Mouse (Mus musculus) hindbrain, embryonic 14.5 days (tissue): ENCODE measurements around the gene Vps33b. TPM values are rescaled to one million over a fixed set of nuclear protein-coding genes. Genes with fewer than 3 reads are reported as not detected.
A peak's percentile ranks its signal among the peaks of the same experiment; 100 is the strongest.
"Not testable (repeated sequence)": the region's sequence is repeated elsewhere in the genome, so short reads cannot be mapped to it uniquely, and the experiment has no call there.

Source experiments
- ATAC-seq: fragments of 200-750 bp; cut with Nextera tagmentation; 2 replicates; pipeline ENCODE4 v1.8.0; 2017; ENCODE audit warnings: moderate number of reproducible peaks, mild to moderate bottlenecking, moderate TSS enrichment, moderate library complexity; ENCODE audit not compliant: low FRiP score
- DNase-seq: peaks from one replicate; pipeline ENCODE4 v3.0.0-alpha.2; 2015; ENCODE audit warnings: low spot score
- H3K27ac ChIP-seq: fragments of 300-500 bp; sonication (generic); 2 replicates; pipeline ENCODE4 v1.5.1; 2014; ENCODE audit warnings: mild to moderate bottlenecking, moderate library complexity
- H3K27me3 ChIP-seq: fragments of 300-500 bp; sonication (generic); 2 replicates; pipeline ENCODE4 v1.6.1; 2014; ENCODE audit warnings: mild to moderate bottlenecking, low read length, mixed read lengths; ENCODE audit not compliant: control insufficient read depth, insufficient read depth
- H3K36me3 ChIP-seq: fragments of 300-500 bp; sonication (generic); replicated peaks from 2 replicates; pipeline ENCODE4 v1.6.1; 2014; ENCODE audit not compliant: control insufficient read depth, insufficient read depth
- H3K4me1 ChIP-seq: fragments of 300-500 bp; sonication (generic); replicated peaks from 2 replicates; pipeline ENCODE4 v1.6.1; 2014; ENCODE audit warnings: antibody characterized with exemption, low read length, mixed read lengths; ENCODE audit not compliant: control insufficient read depth, insufficient read depth
- H3K4me2 ChIP-seq: fragments of 300-500 bp; sonication (generic); replicated peaks from 2 replicates; pipeline ENCODE4 v1.6.1; 2014; ENCODE audit warnings: mild to moderate bottlenecking, moderate library complexity
- H3K4me3 ChIP-seq: fragments of 300-500 bp; sonication (generic); replicated peaks from 2 replicates; pipeline ENCODE4 v1.5.1; 2014; ENCODE audit warnings: mild to moderate bottlenecking, low read length
- H3K9ac ChIP-seq: fragments of 300-500 bp; sonication (generic); 2 replicates; pipeline ENCODE4 v1.6.1; 2014
- H3K9me3 ChIP-seq: fragments of 300-500 bp; sonication (generic); 2 replicates; pipeline ENCODE4 v1.6.1; 2016; ENCODE audit warnings: low read length; ENCODE audit not compliant: control insufficient read depth
- WGBS: fragments of 180-500 bp; shearing (Covaris S2); extraction: QIAGEN DNeasy Blood & Tissue Kit; methylation state at CpG from one replicate; pipeline ENCODE4 v1.1.7; 2014; 5-methylcytosine and 5-hydroxymethylcytosine counted together
- polyA plus RNA-seq: library from polyadenylated mRNA; unstranded; fragments of >200 nt; fragmentation: Nextera tagmentation; extraction: Ambion mirVana; gene quantifications from 2 replicates; pipeline ENCODE4 v1.2.1, GENCODE M21; 2014

The Vps33b gene
- polyA plus RNA-seq, 1 experiment from 2014 or later: 26.5 TPM

- H3K9ac ChIP-seq: peak overlapping the region; percentile 59
- no peaks in the 10 kb centered on the region for H3K9me3 ChIP-seq
- H3K4me2 ChIP-seq: peak overlapping the region; percentile 65
- ATAC-seq: no peak
- H3K27ac ChIP-seq: no peak overlapping the region; the same call in 1 of the 2 replicates
- WGBS: 24% methylated on average over 8 of the region's 8 CpGs
- DNase-seq: no peak
- peaks cover 12% of the 10 kb centered on the region for H3K4me1 ChIP-seq
- peaks cover 55% of the 10 kb centered on the region for H3K36me3 ChIP-seq
- peak overlapping the region; percentile 46 for H3K4me3 ChIP-seq
- no peaks in the 10 kb centered on the region for H3K27me3 ChIP-seq
Measured at GRCm38 (mm10) chr7:80323336-80323735, 53.9 kb downstream of the Vps33b start.

- H3K4me3 ChIP-seq: peak within 1 kb of the TSS; percentile 46
- H3K27ac ChIP-seq: peak within 1 kb of the TSS; percentile 84
- peak within 1 kb of the TSS; percentile 65 for H3K4me2 ChIP-seq
- H3K4me1 ChIP-seq: peaks cover 12% of the 10 kb centered on the region
- H3K27me3 ChIP-seq: no peaks in the 10 kb centered on the region
- 1% methylated on average over 38 of the region's 38 CpGs for WGBS
- H3K36me3 ChIP-seq: peaks cover 55% of the 10 kb centered on the region
- no peaks in the 10 kb centered on the region for H3K9me3 ChIP-seq
- ATAC-seq (peak; percentile 99), DNase-seq (peak; percentile 96)
- peak within 1 kb of the TSS; percentile 59 for H3K9ac ChIP-seq
Measured at GRCm38 (mm10) chr7:80324043-80324815, 54.8 kb downstream of the Vps33b start, which contains the start of gene Rccd1. Gene Rccd1, minus strand, starts transcription at chr7:80324454.

DNA sequence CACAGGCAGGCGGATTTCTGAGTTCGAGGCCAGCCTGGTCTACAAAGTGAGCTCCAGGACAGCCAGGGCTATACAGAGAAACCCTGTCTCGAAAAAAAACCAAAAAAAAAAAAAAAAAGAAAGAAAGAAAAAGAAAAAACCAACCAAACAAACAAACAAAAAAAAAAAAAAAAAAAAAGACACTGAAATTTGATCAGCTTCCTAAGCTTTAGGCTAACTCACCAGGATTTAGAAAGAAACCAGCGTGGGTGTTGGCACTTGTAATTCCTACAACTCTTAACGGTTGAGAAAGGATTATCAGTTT is 55.3 kb downstream of the Vps33b start:
- not testable (repeated sequence) for ATAC-seq, H3K27me3 ChIP-seq, DNase-seq, H3K9ac ChIP-seq, H3K9me3 ChIP-seq
- WGBS: 51% methylated on average over 4 of the region's 5 CpGs
- Histone ChIP-seq H3K27ac (peak overlapping the region; percentile 84), H3K4me2 (peak overlapping the region; percentile 65), H3K4me1 (peaks cover 12% of the 10 kb centered on the region), H3K4me3 (peak overlapping the region; percentile 46; the same call in 1 of the 2 replicates), H3K36me3 (peaks cover 57% of the 10 kb centered on the region)

- peaks cover 57% of the 10 kb centered on the region for H3K36me3 ChIP-seq
- 96% methylated on average over 16 of the region's 16 CpGs for WGBS
- H3K9me3 ChIP-seq: no peaks in the 10 kb centered on the region
- DNase-seq: no peak
- H3K4me1 ChIP-seq: peaks cover 12% of the 10 kb centered on the region
- peak overlapping the region; percentile 84; the same call in 1 of the 2 replicates for H3K27ac ChIP-seq
- no peak for ATAC-seq
- H3K4me2 ChIP-seq: 0 out of 2 replicates have a peak overlapping the region, but pooled peaks have one; percentile 65
- no peak overlapping the region for H3K9ac ChIP-seq
- no peak overlapping the region for H3K4me3 ChIP-seq
- no peaks in the 10 kb centered on the region for H3K27me3 ChIP-seq
Measured at GRCm38 (mm10) chr7:80325292-80325868, 55.9 kb downstream of the Vps33b start.

DNA sequence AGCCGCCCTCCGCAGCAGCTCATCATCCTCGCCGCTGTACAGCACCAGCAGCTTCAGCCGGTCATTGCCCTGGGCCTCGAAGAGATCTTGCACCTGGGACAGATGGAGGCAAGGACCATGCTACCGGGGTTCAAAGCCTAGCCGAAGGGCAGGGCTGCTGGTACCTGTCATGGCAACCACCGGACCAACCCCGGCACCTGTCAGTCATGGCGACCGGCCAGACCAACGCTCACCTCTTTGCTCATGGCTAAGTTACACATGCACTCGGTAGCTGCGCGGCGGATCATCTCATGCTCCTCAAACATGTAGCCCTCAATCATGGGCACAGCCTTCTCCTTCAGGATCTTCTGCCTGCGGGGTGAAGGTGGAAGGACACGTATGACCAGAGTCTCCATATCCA is 56.6 kb downstream of the Vps33b start:
- Histone ChIP-seq H3K9ac (no peak overlapping the region), H3K9me3 (no peaks in the 10 kb centered on the region), H3K36me3 (peaks cover 62% of the 10 kb centered on the region), H3K27me3 (no peaks in the 10 kb centered on the region), H3K27ac (no peak overlapping the region), H3K4me2 (no peak overlapping the region), H3K4me1 (peaks cover 12% of the 10 kb centered on the region), H3K4me3 (no peak overlapping the region)
- WGBS: 98% methylated on average over 19 of the region's 19 CpGs
- DNase-seq: no peak
- ATAC-seq: no peak

DNA sequence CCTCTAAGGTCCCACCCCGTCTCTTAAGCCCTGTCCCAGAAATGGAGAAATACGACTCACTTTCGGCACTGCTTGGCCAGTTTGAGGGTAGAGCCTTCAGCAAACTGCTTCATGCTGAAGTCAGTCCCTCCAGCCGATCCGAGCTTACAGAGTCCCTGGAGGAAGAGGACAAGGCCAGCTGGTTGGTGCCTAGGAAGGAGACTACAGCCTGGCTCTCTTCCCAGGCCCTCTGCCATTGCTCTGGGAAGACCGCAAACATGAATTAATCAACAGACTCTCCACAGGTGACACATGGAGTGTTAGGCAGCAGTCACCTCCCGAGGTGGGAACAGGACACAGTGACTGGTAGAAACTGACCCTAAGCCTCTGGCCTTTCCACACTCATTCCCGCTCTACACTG is 60.8 kb downstream of the Vps33b start:
- H3K27ac ChIP-seq: no peak overlapping the region
- DNase-seq: no peak
- 84% methylated on average over 8 of the region's 8 CpGs for WGBS
- no peaks in the 10 kb centered on the region for H3K27me3 ChIP-seq
- no peak overlapping the region for H3K4me2 ChIP-seq
- no peak for ATAC-seq
- no peak overlapping the region for H3K4me3 ChIP-seq
- no peaks in the 10 kb centered on the region for H3K9me3 ChIP-seq
- H3K36me3 ChIP-seq: peaks cover 98% of the 10 kb centered on the region
- no peaks in the 10 kb centered on the region for H3K4me1 ChIP-seq
- H3K9ac ChIP-seq: no peak overlapping the region

DNA sequence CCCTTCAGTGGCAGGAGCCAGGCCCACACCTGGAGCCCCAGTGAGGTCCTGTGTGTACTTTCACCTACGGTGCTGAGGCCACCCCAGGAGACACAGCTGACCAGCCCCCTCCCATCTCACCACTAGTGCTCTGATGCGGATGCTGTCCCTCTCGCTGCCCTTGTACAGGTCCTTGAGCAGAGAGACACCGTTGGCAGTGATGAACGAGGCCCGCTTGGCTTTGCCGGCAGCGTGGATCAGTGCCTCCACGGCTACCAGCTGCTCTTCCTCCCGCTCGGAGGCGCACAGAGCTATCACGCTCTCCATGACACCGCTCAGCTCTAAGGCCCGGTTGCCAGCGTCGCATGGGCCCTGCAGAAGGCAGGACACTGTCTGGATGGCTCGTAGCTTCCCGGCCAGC is 62.0 kb downstream of the Vps33b start:
- H3K4me2 ChIP-seq: no peak overlapping the region
- DNase-seq (no peak), ATAC-seq (no peak)
- H3K4me1 ChIP-seq: no peaks in the 10 kb centered on the region
- H3K27ac ChIP-seq: no peak overlapping the region
- peaks cover 98% of the 10 kb centered on the region for H3K36me3 ChIP-seq
- H3K4me3 ChIP-seq: no peak overlapping the region
- no peaks in the 10 kb centered on the region for H3K27me3 ChIP-seq
- H3K9me3 ChIP-seq: no peaks in the 10 kb centered on the region
- WGBS: 88% methylated on average over 19 of the region's 19 CpGs
- H3K9ac ChIP-seq: no peak overlapping the region

DNA sequence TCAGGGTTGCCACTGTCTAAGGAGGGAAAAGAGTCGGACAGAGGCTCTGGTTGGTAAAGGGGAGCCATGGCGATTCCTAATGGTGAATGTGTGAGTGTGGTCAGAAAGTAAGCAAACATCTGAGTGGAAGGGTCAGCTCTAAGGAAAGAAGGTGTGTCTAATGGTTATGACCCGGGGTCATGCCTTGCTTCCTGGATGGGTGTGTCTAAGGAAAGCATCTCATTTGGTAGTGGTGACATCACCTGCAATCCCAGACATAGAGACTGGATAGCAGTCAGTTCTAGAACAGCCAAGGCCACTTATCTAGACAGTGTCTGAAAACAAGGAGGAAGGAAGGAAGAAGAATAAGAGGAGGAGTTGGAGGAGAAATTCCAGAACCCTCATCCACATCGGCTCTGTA is 65.4 kb downstream of the Vps33b start:
- H3K4me1 ChIP-seq: peaks cover 20% of the 10 kb centered on the region
- DNase-seq (no peak), ATAC-seq (no peak)
- no peaks in the 10 kb centered on the region for H3K27me3 ChIP-seq
- no peak overlapping the region for H3K27ac ChIP-seq
- peaks cover 79% of the 10 kb centered on the region for H3K36me3 ChIP-seq
- no peaks in the 10 kb centered on the region for H3K9me3 ChIP-seq
- H3K4me3 ChIP-seq: no peak overlapping the region
- H3K9ac ChIP-seq: no peak overlapping the region
- whole genome bisulfite sequencing: 92% methylated on average over 4 of the region's 4 CpGs
- H3K4me2 ChIP-seq: no peak overlapping the region

DNA sequence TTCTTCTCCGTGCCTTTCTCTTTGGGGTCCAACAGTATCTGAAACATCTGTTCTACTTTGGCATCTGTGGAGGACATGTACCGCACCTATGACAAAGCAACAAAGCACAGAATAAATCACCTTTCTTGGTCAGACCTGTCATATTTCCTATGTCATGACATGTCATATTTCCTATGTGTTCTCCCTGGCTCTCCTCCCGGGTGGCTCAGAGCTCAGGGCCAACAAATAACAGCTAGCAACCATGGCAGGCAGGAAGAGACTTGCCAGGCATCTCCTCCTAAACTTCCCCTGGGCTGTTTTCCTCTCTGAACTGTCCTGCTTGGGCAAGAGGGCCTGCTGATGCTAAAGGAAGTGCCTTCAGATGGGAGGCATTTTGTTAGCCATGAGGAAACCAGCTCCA is 67.5 kb downstream of the Vps33b start:
- no peak for ATAC-seq
- no peak overlapping the region for H3K9ac ChIP-seq

More for the DNA sequence above, 67.5 kb downstream of the Vps33b start:
- no peak for DNase-seq
- Histone ChIP-seq H3K4me1 (peaks cover 36% of the 10 kb centered on the region), H3K4me2 (no peak overlapping the region), H3K27me3 (no peaks in the 10 kb centered on the region), H3K36me3 (peaks cover 59% of the 10 kb centered on the region), H3K27ac (no peak overlapping the region), H3K4me3 (no peak overlapping the region), H3K9me3 (no peaks in the 10 kb centered on the region)
- WGBS: 96% methylated on average over 3 of the region's 3 CpGs
